Mouse (Mus musculus) bone marrow macrophage, adult 2 months (primary cell): Measurements from ENCODE around the gene Nup210.

ENCODE experiments used
- CTCF ChIP-seq: IDR thresholded peaks from 2 replicates; pipeline ENCODE4 v1.5.1; 2012; ENCODE audit warnings: low read depth, mild to moderate bottlenecking, low read length, moderate library complexity
- POLR2A ChIP-seq: IDR thresholded peaks from 2 replicates; pipeline ENCODE4 v1.6.1; 2012; ENCODE audit warnings: mild to moderate bottlenecking, low read depth, low read length, borderline replicate concordance

DNA sequence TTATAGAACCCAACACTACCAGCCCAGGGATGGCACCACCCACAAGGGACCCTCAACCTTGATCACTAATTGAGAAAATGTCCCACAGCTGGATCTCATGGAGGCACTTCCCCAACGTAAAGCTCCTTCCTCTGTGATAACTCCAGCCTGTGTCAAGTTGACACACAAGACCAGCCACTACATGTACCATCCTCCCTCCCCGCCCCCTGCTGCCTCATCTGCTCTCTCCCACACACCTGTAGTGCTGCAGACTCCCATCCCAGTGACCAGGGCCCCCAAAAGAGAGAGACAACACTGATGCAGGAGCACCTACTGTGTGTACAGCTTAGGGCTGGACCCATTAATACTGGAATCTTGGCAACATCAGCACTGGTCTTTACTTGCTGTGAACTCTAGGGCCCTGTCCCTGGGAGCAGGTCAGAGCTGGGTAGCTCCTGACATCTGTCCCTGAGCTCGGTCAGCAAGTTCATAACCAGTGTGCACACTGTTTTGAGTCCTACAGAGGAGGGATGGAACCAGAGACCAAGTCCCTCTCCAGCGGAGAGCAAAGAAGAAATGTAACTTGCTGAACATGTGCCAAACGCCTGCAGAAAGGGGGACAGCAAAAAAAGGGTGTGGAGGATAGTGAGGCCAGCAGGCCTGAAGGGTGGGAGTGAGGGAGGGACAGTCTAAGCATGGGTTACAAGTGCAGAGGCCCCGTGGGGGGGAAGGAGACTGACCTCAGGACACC, 45.0 kb upstream of the Nup210 start:
- TF ChIP-seq CTCF = no peak
- no peak for TF ChIP-seq POLR2A
